Mouse (Mus musculus) macrophage (primary cell): Measurements from ENCODE around the gene Fmo4. TPM values are rescaled to one million over a fixed set of nuclear protein-coding genes. Genes with fewer than 3 reads are reported as not detected.

Experiments
- H3K27ac ChIP-seq: fragments of 350-480 bp; formaldehyde crosslinking; 2 replicates; pipeline ENCODE4 v1.9.0; 2021
- H3K36me3 ChIP-seq: fragments of 350-480 bp; formaldehyde crosslinking; 2 replicates; pipeline ENCODE4 v1.9.0; 2021; ENCODE audit errors: inconsistent target
- H3K4me3 ChIP-seq: fragments of 350-480 bp; formaldehyde crosslinking; 2 replicates; pipeline ENCODE4 v1.9.0; 2021; ENCODE audit errors: inconsistent target
- H3K79me2 ChIP-seq: fragments of 350-480 bp; formaldehyde crosslinking; 2 replicates; pipeline ENCODE4 v1.9.0; 2021; ENCODE audit errors: inconsistent target
- WGBS: methylation state at CpG from one replicate; pipeline ENCODE4 v1.1.7; 2026; ENCODE audit warnings: inconsistent platforms; ENCODE audit not compliant: missing documents; 5-methylcytosine and 5-hydroxymethylcytosine counted together
- polyA plus RNA-seq: library from polyadenylated mRNA; stranded (reverse); fragments of 250-400 nt; gene quantifications from 3 replicates; pipeline ENCODE4 v1.2.4, GENCODE M21; 2018; ENCODE audit warnings: inconsistent platforms
- total RNA-seq, 78 experiments: library from RNA; depleted of rRNA; stranded (reverse); fragments of 250-400 nt; gene quantifications; 1 replicate in 9 of 78; 2 replicates in 24 of 78; 3 replicates in 43 of 78; 4 replicates in 2 of 78; pipeline ENCODE4 v1.2.4; 2018; ENCODE audit warnings: inconsistent platforms in 56 of 78

Fmo4 gene
- not detected for total RNA-seq (2018; cell fraction: chromatin; rRNA removed)
- total RNA-seq (2018; cell fraction: cytosol; rRNA removed) = not detected
- total RNA-seq (2018; cell fraction: nucleus; rRNA removed) = not detected
- not detected in 3 replicates for polyA plus RNA-seq

- Histone ChIP-seq H3K4me3 (no peak within 1 kb of the TSS), H3K36me3 (no peaks in the 10 kb centered on the region), H3K27ac (no peak within 1 kb of the TSS), H3K79me2 (no peaks in the 10 kb centered on the region)
- 49% methylated on average over 8 of the region's 8 CpGs for WGBS
Observed at GRCm38 (mm10) chr1:162813836-162814156, at the start of gene Fmo4. Gene Fmo4 (minus strand): TSS chr1:162813972.

- 93% methylated on average over 1 of the region's 1 CpGs for WGBS
- Histone ChIP-seq H3K79me2 (no peaks in the 10 kb centered on the region), H3K4me3 (no peak overlapping the region), H3K27ac (no peak overlapping the region), H3K36me3 (no peaks in the 10 kb centered on the region)
Observed at GRCm38 (mm10) chr1:162862328-162862727, 48.6 kb upstream of the Fmo4 start.

GRCm38 (mm10) chr1:162859996-162860605 lies 46.3 kb upstream of the Fmo4 start:
- 46% methylated on average over 9 of the region's 9 CpGs for WGBS
- no peaks in the 10 kb centered on the region for H3K36me3 ChIP-seq
- no peaks in the 10 kb centered on the region for H3K79me2 ChIP-seq
- H3K4me3 ChIP-seq = no peak overlapping the region
- no peak overlapping the region for H3K27ac ChIP-seq

GRCm38 (mm10) chr1:162859545-162859976 lies 45.8 kb upstream of the Fmo4 start:
- H3K36me3 ChIP-seq = no peaks in the 10 kb centered on the region
- WGBS = 84% methylated on average over 10 of the region's 10 CpGs
- no peaks in the 10 kb centered on the region for H3K79me2 ChIP-seq
- no peak overlapping the region for H3K27ac ChIP-seq
- H3K4me3 ChIP-seq = no peak overlapping the region

GRCm38 (mm10) chr1:162858748-162859130 lies 45.0 kb upstream of the Fmo4 start:
- H3K27ac ChIP-seq = no peak overlapping the region
- no peak overlapping the region for H3K4me3 ChIP-seq
- no peaks in the 10 kb centered on the region for H3K79me2 ChIP-seq
- WGBS = 75% methylated on average over 12 of the region's 12 CpGs
- no peaks in the 10 kb centered on the region for H3K36me3 ChIP-seq

GRCm38 (mm10) chr1:162857766-162858747 lies 44.3 kb upstream of the Fmo4 start:
- no peaks in the 10 kb centered on the region for H3K79me2 ChIP-seq
- H3K27ac ChIP-seq = no peak overlapping the region
- WGBS = 85% methylated on average over 14 of the region's 18 CpGs
- H3K36me3 ChIP-seq = no peaks in the 10 kb centered on the region
- H3K4me3 ChIP-seq = no peak overlapping the region

GRCm38 (mm10) chr1:162853812-162854482 lies 40.2 kb upstream of the Fmo4 start:
- Histone ChIP-seq H3K4me3 (no peak overlapping the region), H3K36me3 (no peaks in the 10 kb centered on the region), H3K79me2 (no peaks in the 10 kb centered on the region), H3K27ac (no peak overlapping the region)
- 73% methylated on average over 3 of the region's 3 CpGs for WGBS

- Histone ChIP-seq H3K4me3 (no peak overlapping the region), H3K36me3 (no peaks in the 10 kb centered on the region), H3K79me2 (no peaks in the 10 kb centered on the region), H3K27ac (no peak overlapping the region)
- WGBS = 91% methylated on average over 5 of the region's 6 CpGs
Observed at GRCm38 (mm10) chr1:162847554-162847953, 33.8 kb upstream of the Fmo4 start.

GRCm38 (mm10) chr1:162840211-162840610 lies 26.4 kb upstream of the Fmo4 start:
- Histone ChIP-seq H3K27ac (no peak overlapping the region), H3K79me2 (no peaks in the 10 kb centered on the region), H3K36me3 (no peaks in the 10 kb centered on the region), H3K4me3 (no peak overlapping the region)
- 98% methylated on average over 5 of the region's 9 CpGs for WGBS

GRCm38 (mm10) chr1:162838976-162839375 lies 25.2 kb upstream of the Fmo4 start:
- no peaks in the 10 kb centered on the region for H3K79me2 ChIP-seq
- no peak overlapping the region for H3K4me3 ChIP-seq
- WGBS = 91% methylated on average over 6 of the region's 6 CpGs
- no peaks in the 10 kb centered on the region for H3K36me3 ChIP-seq
- H3K27ac ChIP-seq = no peak overlapping the region

- Histone ChIP-seq H3K36me3 (no peaks in the 10 kb centered on the region), H3K79me2 (no peaks in the 10 kb centered on the region), H3K27ac (no peak overlapping the region), H3K4me3 (no peak overlapping the region)
- 89% methylated on average over 5 of the region's 5 CpGs for WGBS
Observed at GRCm38 (mm10) chr1:162834342-162834741, 20.6 kb upstream of the Fmo4 start.

GRCm38 (mm10) chr1:162832574-162832953 lies 18.8 kb upstream of the Fmo4 start:
- WGBS = 89% methylated on average over 5 of the region's 5 CpGs
- no peaks in the 10 kb centered on the region for H3K36me3 ChIP-seq
- no peak overlapping the region for H3K27ac ChIP-seq
- no peak overlapping the region for H3K4me3 ChIP-seq
- no peaks in the 10 kb centered on the region for H3K79me2 ChIP-seq

GRCm38 (mm10) chr1:162831838-162832573 lies 18.2 kb upstream of the Fmo4 start:
- Histone ChIP-seq H3K27ac (no peak overlapping the region), H3K79me2 (no peaks in the 10 kb centered on the region), H3K36me3 (no peaks in the 10 kb centered on the region), H3K4me3 (no peak overlapping the region)
- WGBS = 50% methylated on average over 5 of the region's 5 CpGs

GRCm38 (mm10) chr1:162819280-162819679 lies 5.5 kb upstream of the Fmo4 start:
- H3K36me3 ChIP-seq = no peaks in the 10 kb centered on the region
- no peaks in the 10 kb centered on the region for H3K79me2 ChIP-seq
- no peak overlapping the region for H3K27ac ChIP-seq
- WGBS = 94% methylated on average over 5 of the region's 5 CpGs
- no peak overlapping the region for H3K4me3 ChIP-seq
